Mouse (Mus musculus) T-helper 2 cell (primary cell): ENCODE measurements around the gene Zdhhc6.

ENCODE experiments used
- in situ Hi-C: fragments of 300-600 bp; cut with MboI, MseI; formaldehyde crosslinking; loops from one replicate; pipeline ENCODE4 v1.15.1; 2025; ENCODE audit warnings: high pct_unique_total_duplicates

The Zdhhc6 gene

GRCm38 (mm10) chr19:55305024-55305423, 10.8 kb downstream of the Zdhhc6 start:
- in situ Hi-C loops, result no loop called here

- in situ Hi-C loops, result no loop called here
These were observed 15.3 kb downstream of the Zdhhc6 start for GRCm38 (mm10) chr19:55300525-55300924.

GRCm38 (mm10) chr19:55299378-55299777, 16.5 kb downstream of the Zdhhc6 start:
- in situ Hi-C loops, result no loop called here

- in situ Hi-C loops, result no loop called here
These were observed 17.9 kb downstream of the Zdhhc6 start for GRCm38 (mm10) chr19:55297961-55298360.

- in situ Hi-C loops, result no loop called here
These were observed 18.3 kb downstream of the Zdhhc6 start for GRCm38 (mm10) chr19:55297489-55297888.

- in situ Hi-C loops, result no loop called here
These were observed 19.5 kb downstream of the Zdhhc6 start for GRCm38 (mm10) chr19:55296301-55296700.

- in situ Hi-C loops, result no loop called here
These were observed 20.3 kb downstream of the Zdhhc6 start for GRCm38 (mm10) chr19:55295556-55295955.

- in situ Hi-C loops, result no loop called here
These were observed 20.8 kb downstream of the Zdhhc6 start for GRCm38 (mm10) chr19:55295075-55295474.

- in situ Hi-C loops, result no loop called here
These were observed 22.7 kb downstream of the Zdhhc6 start for GRCm38 (mm10) chr19:55293175-55293574.

GRCm38 (mm10) chr19:55292210-55292850, 23.5 kb downstream of the Zdhhc6 start:
- in situ Hi-C loops, result no loop called here

- in situ Hi-C loops, result no loop called here
These were observed 25.1 kb downstream of the Zdhhc6 start for GRCm38 (mm10) chr19:55290621-55291270.

- in situ Hi-C loops, result no loop called here
These were observed 26.9 kb downstream of the Zdhhc6 start for GRCm38 (mm10) chr19:55288974-55289373.

- in situ Hi-C loops, result no loop called here
These were observed 29.8 kb downstream of the Zdhhc6 start for GRCm38 (mm10) chr19:55286034-55286433.

GRCm38 (mm10) chr19:55284093-55284492, 31.7 kb downstream of the Zdhhc6 start:
- in situ Hi-C loops, result no loop called here

GRCm38 (mm10) chr19:55276770-55277169, 39.1 kb downstream of the Zdhhc6 start:
- in situ Hi-C loops, result no loop called here

GRCm38 (mm10) chr19:55276100-55276499, 39.7 kb downstream of the Zdhhc6 start:
- in situ Hi-C loops, result no loop called here

- in situ Hi-C loops, result no loop called here
These were observed 42.5 kb downstream of the Zdhhc6 start for GRCm38 (mm10) chr19:55273340-55273739.

- in situ Hi-C loops, result no loop called here
These were observed 44.4 kb downstream of the Zdhhc6 start for GRCm38 (mm10) chr19:55271448-55271847.

- in situ Hi-C loops, result no loop called here
These were observed 46.8 kb downstream of the Zdhhc6 start for GRCm38 (mm10) chr19:55269051-55269450.

- in situ Hi-C loops, result no loop called here
These were observed 47.7 kb downstream of the Zdhhc6 start for GRCm38 (mm10) chr19:55268150-55268549.

GRCm38 (mm10) chr19:55266786-55267185, 49.0 kb downstream of the Zdhhc6 start:
- in situ Hi-C loops, result no loop called here

GRCm38 (mm10) chr19:55265269-55265668, 50.6 kb downstream of the Zdhhc6 start:
- in situ Hi-C loops, result no loop called here

- in situ Hi-C loops, result no loop called here
These were observed 55.2 kb downstream of the Zdhhc6 start for GRCm38 (mm10) chr19:55260389-55261184.
